Mouse (Mus musculus) midbrain, postnatal 0 days (tissue): ENCODE results near the gene Morf4l1. TPM values are rescaled to one million over a fixed set of nuclear protein-coding genes. Genes with fewer than 3 reads are reported as not detected.

Source experiments
- ATAC-seq: fragments of 200-750 bp; cut with Nextera tagmentation; 2 replicates; pipeline ENCODE4 v1.8.0; 2017; ENCODE audit warnings: moderate number of reproducible peaks, mild to moderate bottlenecking, moderate TSS enrichment, moderate library complexity; ENCODE audit not compliant: low FRiP score
- DNase-seq: peaks from one replicate; pipeline ENCODE4 v3.0.0-alpha.2; 2015; ENCODE audit warnings: low spot score
- H3K27ac ChIP-seq: fragments of 300-500 bp; sonication (generic); 2 replicates; pipeline ENCODE4 v1.5.1; 2014; ENCODE audit warnings: low read depth, mild to moderate bottlenecking, low read length, mixed read lengths
- H3K27me3 ChIP-seq: fragments of 300-500 bp; sonication (generic); 2 replicates; pipeline ENCODE4 v1.6.1; 2014; ENCODE audit warnings: low read length, control low read depth, mixed read lengths; ENCODE audit not compliant: insufficient read depth
- H3K36me3 ChIP-seq: fragments of 300-500 bp; sonication (generic); 2 replicates; pipeline ENCODE4 v1.6.1; 2014; ENCODE audit warnings: low read length, control low read depth, mixed read lengths; ENCODE audit not compliant: insufficient read depth
- H3K4me1 ChIP-seq: fragments of 300-500 bp; sonication (generic); 2 replicates; pipeline ENCODE4 v1.6.1; 2014; ENCODE audit warnings: mild to moderate bottlenecking, control low read depth, antibody characterized with exemption, low read length, mixed read lengths; ENCODE audit not compliant: insufficient read depth
- H3K4me2 ChIP-seq: fragments of 300-500 bp; sonication (generic); 2 replicates; pipeline ENCODE4 v1.6.1; 2014; ENCODE audit warnings: low read depth, mild to moderate bottlenecking, low read length, mixed read lengths; ENCODE audit not compliant: poor library complexity, severe bottlenecking
- H3K4me3 ChIP-seq: fragments of 300-500 bp; sonication (generic); 2 replicates; pipeline ENCODE4 v1.5.1; 2014; ENCODE audit warnings: low read depth, mild to moderate bottlenecking, low read length, moderate library complexity
- H3K9ac ChIP-seq: fragments of 300-500 bp; sonication (generic); replicated peaks from 2 replicates; pipeline ENCODE4 v1.6.1; 2014; ENCODE audit warnings: mild to moderate bottlenecking, low read length, moderate library complexity, mixed read lengths; ENCODE audit not compliant: poor library complexity, severe bottlenecking
- H3K9me3 ChIP-seq: fragments of 300-500 bp; sonication (generic); 2 replicates; pipeline ENCODE4 v1.6.1; 2016; ENCODE audit warnings: low read length, control low read depth
- CTCF ChIP-seq: IDR thresholded peaks from 2 replicates; pipeline ENCODE4 v1.5.1; 2016; ENCODE audit warnings: antibody characterized with exemption, mild to moderate bottlenecking
- WGBS: fragments of 180-500 bp; shearing (Covaris S2); extraction: QIAGEN DNeasy Blood & Tissue Kit; methylation state at CpG from one replicate; pipeline ENCODE4 v1.1.7; 2014; 5-methylcytosine and 5-hydroxymethylcytosine counted together
- polyA plus RNA-seq: library from polyadenylated mRNA; unstranded; fragments of >200 nt; fragmentation: Nextera tagmentation; extraction: Ambion mirVana; gene quantifications from 2 replicates; pipeline ENCODE4 v1.2.1, GENCODE M21; 2015
- total RNA-seq: library from RNA; depleted of rRNA; stranded (reverse); fragments of >200 nt; gene quantifications from 2 replicates; pipeline ENCODE4 v1.2.3, GENCODE M21; 2014

The Morf4l1 gene
- total and polyA plus RNA-seq, 2 experiments from 2014 or later = 241 to 652 TPM

DNA sequence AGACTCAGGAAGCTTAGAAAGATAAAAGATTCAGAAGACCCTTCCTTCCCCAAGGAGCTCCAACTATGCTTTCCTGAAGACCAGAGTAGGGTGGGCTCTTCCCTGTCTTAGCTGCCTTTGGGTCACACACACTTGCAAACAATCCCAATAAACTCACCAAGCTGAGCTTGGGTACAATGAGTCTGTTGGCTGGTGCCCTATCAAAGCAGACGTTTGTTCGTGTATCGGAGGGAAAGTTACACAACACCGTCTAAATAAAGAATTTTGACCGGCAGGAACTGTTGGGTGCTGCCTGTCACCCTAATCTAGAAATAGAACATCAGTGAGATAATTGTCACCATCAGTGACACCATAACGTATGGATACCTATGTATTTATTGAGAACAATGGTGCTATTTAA lies 12.6 kb upstream of the Morf4l1 start:
- H3K4me1 ChIP-seq = no peaks in the 10 kb centered on the region
- no peak overlapping the region for H3K27ac ChIP-seq
- no peaks in the 10 kb centered on the region for H3K36me3 ChIP-seq
- H3K4me3 ChIP-seq = no peak overlapping the region; the same call in 1 of the 2 replicates
- no peaks in the 10 kb centered on the region for H3K9me3 ChIP-seq
- no peak overlapping the region for H3K9ac ChIP-seq
- no peak for TF ChIP-seq CTCF
- 71% methylated on average over 6 of the region's 6 CpGs for WGBS
- DNase-seq = no peak
- peak overlapping the region; percentile 45; the same call in 1 of the 2 replicates for H3K4me2 ChIP-seq
- no peak for ATAC-seq
- no peaks in the 10 kb centered on the region for H3K27me3 ChIP-seq

DNA sequence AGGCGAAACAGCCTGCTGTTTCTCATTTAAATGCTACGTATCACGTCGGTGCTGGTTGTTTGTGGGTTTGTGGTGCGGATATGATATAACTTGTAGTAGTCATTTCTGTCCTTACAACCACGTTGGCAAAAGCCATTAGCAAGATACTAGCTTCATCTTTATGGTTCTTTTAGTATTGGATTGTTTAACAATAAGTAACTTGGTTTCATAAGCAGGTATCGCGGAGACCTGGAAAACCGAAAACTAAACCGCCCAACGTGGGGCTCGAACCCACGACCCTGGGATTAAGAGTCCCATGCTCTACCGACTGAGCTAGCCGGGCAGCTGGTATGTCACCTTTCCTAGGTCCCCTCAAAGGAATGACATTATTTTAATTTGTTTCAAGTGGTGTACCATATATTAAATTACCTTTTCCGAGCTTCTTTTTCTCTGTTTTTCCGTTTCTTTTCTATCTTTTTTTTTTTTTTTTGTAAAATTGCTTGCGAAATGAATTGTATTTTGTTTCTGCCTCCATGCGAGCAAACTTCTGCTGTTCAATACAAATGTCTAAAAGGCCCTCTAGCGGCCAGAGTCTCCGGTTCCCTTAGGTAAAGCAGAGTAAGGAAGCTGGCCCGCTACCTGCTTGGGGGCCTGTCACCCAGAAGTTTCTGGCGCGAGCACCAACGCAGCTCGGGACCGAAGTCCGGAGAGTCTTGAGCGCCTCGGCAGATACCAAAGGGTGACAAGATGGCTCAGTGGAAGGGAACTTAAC lies 11.9 kb upstream of the Morf4l1 start:
- Histone ChIP-seq H3K36me3 (no peaks in the 10 kb centered on the region), H3K9me3 (no peaks in the 10 kb centered on the region), H3K4me1 (no peaks in the 10 kb centered on the region), H3K9ac (0 out of 2 replicates have a peak overlapping the region, but pooled peaks have one; percentile 13), H3K27ac (no peak overlapping the region), H3K4me3 (peak overlapping the region; percentile 29), H3K27me3 (no peaks in the 10 kb centered on the region), H3K4me2 (peak overlapping the region; percentile 45)
- peak; percentile 68 for TF ChIP-seq CTCF
- ATAC-seq (peak; percentile 65; the same call in 1 of the 2 replicates), DNase-seq (peak; percentile 85)
- 1% methylated on average over 30 of the region's 30 CpGs for WGBS

DNA sequence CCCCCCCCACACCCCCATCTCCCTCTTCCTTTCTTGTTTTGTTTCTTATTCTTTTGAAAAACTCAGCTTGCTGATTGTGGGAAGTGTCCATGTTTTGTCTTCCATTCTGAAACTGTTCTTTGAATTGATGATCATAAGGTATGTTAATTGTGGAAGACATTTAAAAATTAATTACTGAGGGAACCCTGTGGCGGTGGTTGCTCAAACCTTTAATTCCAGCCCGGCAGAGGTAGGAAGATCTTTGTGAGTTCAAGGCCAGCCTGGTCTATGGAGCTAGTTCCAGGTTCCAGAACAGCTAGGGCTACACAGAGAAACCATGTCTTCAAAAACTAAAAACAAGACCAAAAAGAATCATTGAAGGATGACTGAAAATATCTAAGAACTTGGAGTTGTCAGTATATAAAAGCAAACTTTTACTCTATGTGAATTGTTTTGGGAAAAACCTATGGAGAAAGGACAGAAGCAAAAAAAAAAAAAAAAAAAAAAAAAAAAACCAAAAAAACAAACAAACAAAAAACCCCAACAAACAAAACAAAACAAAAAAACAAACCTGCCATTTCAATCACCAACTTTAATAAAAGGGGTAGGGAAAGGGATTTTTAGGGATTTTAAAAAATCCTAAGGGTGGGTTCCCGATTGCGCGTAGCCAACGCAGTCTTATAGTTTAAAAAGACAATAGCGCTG lies 11.0 kb upstream of the Morf4l1 start:
- peak overlapping the region; percentile 45 for H3K4me2 ChIP-seq
- no peak for TF ChIP-seq CTCF

DNA sequence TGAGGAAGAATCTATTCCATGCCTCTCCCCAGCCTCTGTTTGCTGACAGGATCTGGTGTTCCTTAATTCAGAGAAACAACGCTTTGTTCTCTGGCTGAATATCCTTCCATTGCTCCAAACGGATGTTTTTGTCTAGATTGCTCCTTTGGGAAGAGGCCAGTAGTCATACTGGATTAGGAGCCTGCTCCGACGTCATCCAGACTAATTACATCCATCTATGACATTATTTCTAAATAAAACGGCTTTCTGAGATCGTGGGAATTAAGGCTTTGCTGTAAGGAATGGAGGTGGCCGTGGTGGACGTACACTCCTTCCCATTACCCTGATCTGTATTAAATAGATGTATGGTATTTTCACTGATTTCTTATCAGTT lies 10.3 kb upstream of the Morf4l1 start:
- 34% methylated on average over 8 of the region's 8 CpGs for whole genome bisulfite sequencing
- Histone ChIP-seq H3K4me2 (no peak overlapping the region), H3K4me3 (no peak overlapping the region), H3K9me3 (no peaks in the 10 kb centered on the region), H3K4me1 (no peaks in the 10 kb centered on the region), H3K9ac (no peak overlapping the region), H3K27me3 (no peaks in the 10 kb centered on the region), H3K27ac (no peak overlapping the region), H3K36me3 (no peaks in the 10 kb centered on the region)
- ATAC-seq (no peak), DNase-seq (peak; percentile 10)
- TF ChIP-seq CTCF = no peak

More for the DNA sequence above, 11.0 kb upstream of the Morf4l1 start:
- ATAC-seq (no peak), DNase-seq (no peak)
- H3K36me3 ChIP-seq = no peaks in the 10 kb centered on the region
- H3K4me1 ChIP-seq = no peaks in the 10 kb centered on the region
- no peak overlapping the region for H3K27ac ChIP-seq
- H3K9me3 ChIP-seq = no peaks in the 10 kb centered on the region
- H3K4me3 ChIP-seq = peak overlapping the region; percentile 29; the same call in 1 of the 2 replicates
- WGBS = 15% methylated on average over 7 of the region's 7 CpGs
- no peak overlapping the region for H3K9ac ChIP-seq
- no peaks in the 10 kb centered on the region for H3K27me3 ChIP-seq

DNA sequence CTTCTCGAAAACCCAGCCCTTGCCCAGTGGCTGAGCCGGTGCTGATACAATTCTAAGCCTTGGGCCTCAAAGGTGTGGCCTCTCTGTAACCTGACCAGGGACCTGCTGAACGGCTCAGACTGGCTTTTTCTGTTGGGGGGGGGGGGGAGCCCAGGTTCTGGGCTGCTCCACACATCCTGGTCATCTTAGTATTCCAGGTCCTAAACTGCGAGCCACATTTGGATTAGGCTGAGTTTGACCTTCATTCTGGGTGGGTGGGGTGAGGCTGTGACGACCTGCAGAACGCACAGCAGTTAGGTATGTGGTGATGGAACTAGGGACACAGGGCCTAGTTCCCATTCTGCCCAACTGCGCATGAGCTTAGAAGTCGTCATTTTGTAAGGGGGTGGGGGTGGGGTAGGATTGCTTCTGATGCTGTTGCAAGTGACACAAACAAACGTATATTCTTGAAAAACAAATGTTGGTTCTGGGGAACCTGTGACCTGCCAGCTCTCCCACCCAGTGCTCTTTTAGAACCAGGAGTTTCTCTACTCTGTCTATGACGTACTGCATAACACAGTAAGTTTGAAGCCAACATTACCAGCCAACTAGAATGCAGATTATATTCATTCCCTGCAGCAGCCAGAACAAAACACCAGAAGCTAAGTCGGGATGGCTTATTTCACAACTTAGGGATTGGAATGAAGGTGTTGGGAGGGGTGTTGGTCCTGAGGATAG lies 9.7 kb upstream of the Morf4l1 start:
- WGBS = 47% methylated on average over 11 of the region's 11 CpGs
- Histone ChIP-seq H3K4me1 (no peaks in the 10 kb centered on the region), H3K4me3 (no peak overlapping the region), H3K4me2 (no peak overlapping the region), H3K9me3 (no peaks in the 10 kb centered on the region), H3K9ac (no peak overlapping the region), H3K36me3 (no peaks in the 10 kb centered on the region), H3K27ac (no peak overlapping the region), H3K27me3 (no peaks in the 10 kb centered on the region)
- ATAC-seq (peak; percentile 50; the same call in 1 of the 2 replicates), DNase-seq (no peak)
- no peak for TF ChIP-seq CTCF
